In genomic region chr19:6974211-6975205, GRCm38 (mm10) we compare ENCODE assay signal across 8 mouse cellular contexts. TPM values are rescaled to one million over a fixed set of nuclear protein-coding genes. Genes with fewer than 3 reads are reported as not detected.
DNase-seq lines count a peak whose midpoint lies in the region; TF ChIP-seq lines count a peak whose summit lies in the region.

Gene Ppp1r14b, plus strand, starts transcription at chr19:6974968.

- H3K27ac ChIP-seq in cerebellum, adult 2 months (ENCODE audit: insufficient read depth, low read length), result no peak within 1 kb of the TSS

- no peak for TF ChIP-seq POLR2A in cerebellum, adult 2 months (IDR thresholded peaks at IDR 0.05; ENCODE audit: borderline replicate concordance, insufficient read depth, low read length)

- no peaks in the 10 kb centered on the region; the same call in 1 of the 2 replicates for H3K27me3 ChIP-seq in cerebellum, adult 2 months (ENCODE audit: control insufficient read depth, insufficient read depth, low read length)

- under 1% methylated on average over 84 of the region's 84 CpGs for WGBS in cerebellum, adult 2 months

- H3K4me1 ChIP-seq in cerebellum, adult 2 months (ENCODE audit: control insufficient read depth, insufficient read depth, low read length), result peaks cover 6% of the 10 kb centered on the region; the same call in 1 of the 2 replicates

- peak within 1 kb of the TSS; percentile 97 for H3K4me3 ChIP-seq in cerebellum, adult 2 months (replicated peaks; ENCODE audit: insufficient read depth, low read depth, low read length)

- peak; percentile 78 for DNase-seq in MN1 (ENCODE audit: low spot score)
- peak; percentile 57 to 64 for DNase-seq in cerebellum, adult 2 months
- DNase-seq in forelimb bud, embryonic 11.5 days (ENCODE audit: low read depth, low spot score), result peak; percentile 84
- peak; percentile 88 for DNase-seq in heart, postnatal 4 days
- peak; percentile 72 to 82 for DNase-seq in layer of hippocampus, postnatal 10 days (ENCODE audit: low spot score in 2 of 2)
- DNase-seq in lung, postnatal 25 days (ENCODE audit: low spot score), result peak; percentile 78
- peak; percentile 76 to 88 for DNase-seq in right cerebral cortex, adult 2 months (ENCODE audit: low spot score in 2 of 2)
- peak; percentile 78 to 83 for DNase-seq in urinary bladder, postnatal 36 days (ENCODE audit: low spot score in 2 of 2)

- no peak for TF ChIP-seq CTCF in cerebellum, adult 2 months (IDR thresholded peaks at IDR 0.05; ENCODE audit: borderline replicate concordance, insufficient read depth, low read depth, low read length)

RNA-seq across cellular contexts. Expression of gene Ppp1r14b, which starts in this region (rescaled TPM):
- 50.1 and 51.7 TPM in 2 replicates for polyA plus RNA-seq in cerebellum, adult 2 months (2012; rRNA removed)
- 100 to 1,000 TPM; 243 to 246 TPM for total RNA-seq in heart, postnatal 4 days (2021)
- total RNA-seq in layer of hippocampus, postnatal 10 days (2021), result 100 to 1,000 TPM; 126 to 139 TPM
